8 mouse cellular contexts compared by ENCODE assay signal in the genomic region with DNA sequence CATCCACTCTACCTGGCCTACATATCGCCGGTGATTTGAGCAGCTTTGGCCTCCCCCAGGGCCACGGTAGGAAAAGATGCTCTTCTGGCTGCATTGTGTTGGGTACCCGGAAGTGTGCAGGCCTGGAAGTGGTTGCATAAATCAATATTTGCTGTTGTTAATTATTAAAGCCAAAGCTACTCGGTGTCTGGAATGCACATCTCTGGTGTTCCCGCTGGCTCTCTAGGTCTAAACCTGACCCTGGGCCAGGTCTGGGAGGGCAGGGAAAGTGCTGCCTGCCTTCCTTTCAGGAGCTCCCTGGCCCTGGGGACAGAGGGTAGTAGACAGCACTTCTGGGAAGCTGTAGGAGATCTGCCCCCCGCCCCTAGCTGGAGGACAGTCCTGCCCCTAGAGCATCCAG. TPM values are rescaled to one million over a fixed set of nuclear protein-coding genes. Genes with fewer than 3 reads are reported as not detected.
A peak's percentile ranks its signal among the peaks of the same experiment; 100 is the strongest.
DNase-seq lines count a peak whose midpoint lies in the region; ATAC-seq and TF ChIP-seq lines count a peak whose summit lies in the region.
"Had no signal": no experiment of that assay in that cellular context is flagged by ENCODE, and none has a peak within 500 bp of the region (broad histone marks: within the 10 kb centered on the region; RNA-seq: fewer than 3 reads in every experiment).

No protein-coding gene starts in this region.

- no peaks in the 10 kb centered on the region for H3K79me2 ChIP-seq in liver, adult 2 months (ENCODE audit: control insufficient read depth, insufficient read depth, low read length)

- H3K4me2 ChIP-seq in intestine, embryonic 14.5 days (ENCODE audit: low read length) = peak overlapping the region; percentile 84
- peak overlapping the region; percentile 85 for H3K4me2 ChIP-seq in lung, embryonic 14.5 days
- peak overlapping the region; percentile 81 for H3K4me2 ChIP-seq in stomach, postnatal 0 days (replicated peaks; ENCODE audit: low read depth)

- H3K4me1 ChIP-seq in liver, adult 2 months (ENCODE audit: control insufficient read depth, insufficient read depth, low read length) = peaks cover 6% of the 10 kb centered on the region
- peaks cover 12% of the 10 kb centered on the region for H3K4me1 ChIP-seq in intestine, embryonic 14.5 days (replicated peaks; ENCODE audit: control insufficient read depth, insufficient read depth, low read length)
- H3K4me1 ChIP-seq in lung, embryonic 14.5 days (ENCODE audit: insufficient read depth) = peaks cover 5% of the 10 kb centered on the region; the same call in 1 of the 2 replicates
- H3K4me1 ChIP-seq in stomach, postnatal 0 days (replicated peaks; ENCODE audit: control insufficient read depth, insufficient read depth) = no peaks in the 10 kb centered on the region; the same call in 1 of the 2 replicates
- peaks cover 46% of the 10 kb centered on the region for H3K4me1 ChIP-seq in cerebellum, adult 2 months (ENCODE audit: control insufficient read depth, insufficient read depth, low read length)

- no peak overlapping the region for H3K27ac ChIP-seq in liver, adult 2 months (replicated peaks; ENCODE audit: insufficient read depth, low read depth, low read length)
- H3K27ac ChIP-seq in intestine, embryonic 14.5 days (ENCODE audit: low read depth) = peak overlapping the region; percentile 48; the same call in 1 of the 2 replicates
- H3K27ac ChIP-seq in lung, embryonic 14.5 days (ENCODE audit: low read depth) = peak overlapping the region; percentile 37; the same call in 1 of the 2 replicates
- H3K27ac ChIP-seq in stomach, postnatal 0 days (replicated peaks) = peak overlapping the region; percentile 83
- H3K27ac ChIP-seq in cerebellum, adult 2 months (ENCODE audit: insufficient read depth, low read length) = no peak overlapping the region
- H3K27ac ChIP-seq: macrophage had no signal

- 20% methylated on average over 7 of the region's 7 CpGs for WGBS in liver, adult 2 months
- 61% methylated on average over 7 of the region's 7 CpGs for WGBS in intestine, embryonic 14.5 days
- 59% methylated on average over 7 of the region's 7 CpGs for WGBS in lung, embryonic 14.5 days
- 46% methylated on average over 7 of the region's 7 CpGs for WGBS in stomach, postnatal 0 days
- 56% methylated on average over 7 of the region's 7 CpGs for WGBS in cerebellum, adult 2 months

- TF ChIP-seq EP300 in stomach, postnatal 0 days (optimal IDR thresholded peaks at IDR 0.05) = no peak

- H3K4me3 ChIP-seq in liver, adult 2 months (ENCODE audit: insufficient read depth, low read depth, low read length) = no peak overlapping the region
- no peak overlapping the region for H3K4me3 ChIP-seq in intestine, embryonic 14.5 days (ENCODE audit: low read depth, low read length)
- no peak overlapping the region for H3K4me3 ChIP-seq in lung, embryonic 14.5 days (ENCODE audit: low read depth, low read length)
- H3K4me3 ChIP-seq in stomach, postnatal 0 days (ENCODE audit: low read depth, low read length) = peak overlapping the region; percentile 54; the same call in 1 of the 2 replicates
- no peak overlapping the region for H3K4me3 ChIP-seq in cerebellum, adult 2 months (replicated peaks; ENCODE audit: insufficient read depth, low read depth, low read length)

- no peak overlapping the region for H3K9ac ChIP-seq in liver, adult 2 months (ENCODE audit: low read depth, low read length)
- no peak overlapping the region for H3K9ac ChIP-seq in intestine, embryonic 14.5 days (ENCODE audit: low read length)
- H3K9ac ChIP-seq in lung, embryonic 14.5 days = no peak overlapping the region; the same call in 1 of the 2 replicates
- H3K9ac ChIP-seq in stomach, postnatal 0 days (ENCODE audit: low read length) = peak overlapping the region; percentile 69

- TF ChIP-seq CTCF in liver, adult 2 months (IDR thresholded peaks at IDR 0.05; ENCODE audit: low read depth, low read length) = no peak
- TF ChIP-seq CTCF in lung, embryonic 14.5 days (IDR thresholded peaks at IDR 0.05; ENCODE audit: low read depth) = no peak
- TF ChIP-seq CTCF in stomach, postnatal 0 days (IDR thresholded peaks at IDR 0.05; ENCODE audit: low read depth) = no peak
- no peak for TF ChIP-seq CTCF in cerebellum, adult 2 months (IDR thresholded peaks at IDR 0.05; ENCODE audit: borderline replicate concordance, insufficient read depth, low read depth, low read length)

- TF ChIP-seq POLR2A in liver, adult 2 months (IDR thresholded peaks at IDR 0.05; ENCODE audit: extremely low read depth, insufficient read depth, low read length) = no peak
- TF ChIP-seq POLR2A in cerebellum, adult 2 months (IDR thresholded peaks at IDR 0.05; ENCODE audit: borderline replicate concordance, insufficient read depth, low read length) = no peak

- DNase-seq in liver, adult 2 months (ENCODE audit: extremely low read depth, low read depth, low spot score) = peak; percentile 84
- DNase-seq in liver = no peak
- no peak for DNase-seq in intestine, embryonic 14.5 days (ENCODE audit: low spot score)
- no peak for DNase-seq in lung, embryonic 14.5 days
- peak; percentile 73 for DNase-seq in stomach, postnatal 0 days (ENCODE audit: low spot score)
- DNase-seq in cerebellum, adult 2 months = no peak
- no peak for DNase-seq in cerebellum, adult 18-20 months

- ATAC-seq in intestine, embryonic 14.5 days (replicated peaks; ENCODE audit: low FRiP score, low TSS enrichment, low read depth) = peak; percentile 21
- no peak for ATAC-seq in lung, embryonic 14.5 days (ENCODE audit: insufficient read depth)
- peak; percentile 66 for ATAC-seq in stomach, postnatal 0 days (ENCODE audit: low FRiP score, low TSS enrichment)

- H3K36me3 ChIP-seq in liver, adult 2 months (ENCODE audit: control insufficient read depth, insufficient read depth, low read length) = no peaks in the 10 kb centered on the region
- no peaks in the 10 kb centered on the region for H3K36me3 ChIP-seq in intestine, embryonic 14.5 days (ENCODE audit: control insufficient read depth, insufficient read depth, low read length)
- H3K36me3 ChIP-seq in lung, embryonic 14.5 days (ENCODE audit: insufficient read depth) = no peaks in the 10 kb centered on the region
- no peaks in the 10 kb centered on the region for H3K36me3 ChIP-seq in stomach, postnatal 0 days (ENCODE audit: control insufficient read depth, insufficient read depth, low read length)

- no peaks in the 10 kb centered on the region for H3K9me3 ChIP-seq in intestine, embryonic 14.5 days (ENCODE audit: control insufficient read depth, low read length)
- no peaks in the 10 kb centered on the region for H3K9me3 ChIP-seq in lung, embryonic 14.5 days (ENCODE audit: low read depth, low read length)
- H3K9me3 ChIP-seq in stomach, postnatal 0 days (ENCODE audit: control insufficient read depth, low read length) = no peaks in the 10 kb centered on the region

- no peaks in the 10 kb centered on the region for H3K27me3 ChIP-seq in liver, adult 2 months (ENCODE audit: control insufficient read depth, insufficient read depth, low read length)
- no peaks in the 10 kb centered on the region for H3K27me3 ChIP-seq in intestine, embryonic 14.5 days (replicated peaks; ENCODE audit: control insufficient read depth, insufficient read depth, low read length)
- H3K27me3 ChIP-seq in lung, embryonic 14.5 days (ENCODE audit: insufficient read depth, low read length) = peaks cover 13% of the 10 kb centered on the region
- H3K27me3 ChIP-seq in stomach, postnatal 0 days (ENCODE audit: control insufficient read depth, insufficient read depth, low read length) = no peaks in the 10 kb centered on the region
- H3K27me3 ChIP-seq in cerebellum, adult 2 months (ENCODE audit: control insufficient read depth, insufficient read depth, low read length) = no peaks in the 10 kb centered on the region

RNA-seq across cellular contexts. Expression of a gene that starts 42.0 kb away (rescaled TPM):
- 2.9 and 5.2 TPM in 2 replicates for total RNA-seq in liver, adult 2 months (2014; rRNA removed)
- polyA plus RNA-seq in liver, adult 2 months (2012; rRNA removed) = 5.8 and 11.5 TPM in 2 replicates
- polyA plus RNA-seq in intestine, embryonic 14.5 days (2014; fragmentation: Nextera tagmentation; extraction: Ambion mirVana) = 11.2 and 15.6 TPM in 2 replicates
- polyA plus RNA-seq in lung, embryonic 14.5 days (2014; fragmentation: Nextera tagmentation; extraction: Ambion mirVana) = 7.0 and 8.4 TPM in 2 replicates
- polyA plus RNA-seq in stomach, postnatal 0 days (2015; fragmentation: Nextera tagmentation; extraction: Ambion mirVana) = 70.1 and 73.0 TPM in 2 replicates
- polyA plus RNA-seq in cerebellum, adult 2 months (2012; rRNA removed) = 396 and 425 TPM in 2 replicates

Comparison
In these comparisons a context has a peak if more than half of its experiments do, and no peak if none do; other contexts are left out.
1. DNase-seq: peak in liver, adult 2 months (single experiment) and stomach, postnatal 0 days (single experiment); none in liver (single experiment), intestine, embryonic 14.5 days (single experiment), lung, embryonic 14.5 days (single experiment), cerebellum, adult 2 months (0 of 2) and cerebellum, adult 18-20 months (0 of 2).
2. H3K27ac ChIP-seq: peak in intestine, embryonic 14.5 days (single experiment), lung, embryonic 14.5 days (single experiment) and stomach, postnatal 0 days (single experiment); none in liver, adult 2 months (single experiment) and cerebellum, adult 2 months (single experiment).
3. Peak in every context shown above with its lines, with median percentiles within 50 percentile points of each other: H3K4me2 ChIP-seq.